Mouse (Mus musculus) heart, embryonic 14.5 days (tissue): ENCODE data around the gene Gm21293. TPM values are rescaled to one million over a fixed set of nuclear protein-coding genes. Genes with fewer than 3 reads are reported as not detected.
"Not testable (repeated sequence)": the region's sequence is repeated elsewhere in the genome, so short reads cannot be mapped to it uniquely, and the experiment has no call there.

Experiments used
- ATAC-seq: fragments of 200-750 bp; cut with Nextera tagmentation; 2 replicates; pipeline ENCODE4 v1.8.0; 2017; ENCODE audit warnings: low read depth, moderate TSS enrichment; ENCODE audit not compliant: insufficient number of reproducible peaks, insufficient read depth, low FRiP score
- H3K27ac ChIP-seq, 2 experiments: fragments of 200-500 bp in 1 of 2; fragments of 300-500 bp in 1 of 2; sonication (generic) in 1 of 2; replicated peaks in 1 of 2; 2 replicates each; pipeline ENCODE4 v1.5.1; 2012 to 2014; ENCODE audit warnings: low read depth in 2 of 2, low read length in 2 of 2, control low read depth in 1 of 2, mild to moderate bottlenecking in 1 of 2, mixed read lengths in 1 of 2; ENCODE audit not compliant: control insufficient read depth in 1 of 2, insufficient read depth in 1 of 2
- H3K27me3 ChIP-seq: fragments of 300-500 bp; sonication (generic); 2 replicates; pipeline ENCODE4 v1.6.1; 2014; ENCODE audit warnings: mild to moderate bottlenecking, low read length, control low read depth; ENCODE audit not compliant: control insufficient read depth, insufficient read depth
- H3K36me3 ChIP-seq: fragments of 300-500 bp; sonication (generic); 2 replicates; pipeline ENCODE4 v1.6.1; 2014; ENCODE audit warnings: mild to moderate bottlenecking, control low read depth, low read length, mixed read lengths; ENCODE audit not compliant: control insufficient read depth, insufficient read depth
- H3K4me1 ChIP-seq, 2 experiments: fragments of 200-500 bp in 1 of 2; fragments of 300-500 bp in 1 of 2; sonication (generic) in 1 of 2; 2 replicates each; pipeline ENCODE4 v1.6.1; 2012 to 2014; ENCODE audit warnings: low read length in 2 of 2, control low read depth in 1 of 2, mixed read lengths in 1 of 2; ENCODE audit not compliant: control insufficient read depth in 2 of 2, insufficient read depth in 2 of 2
- H3K4me2 ChIP-seq: fragments of 300-500 bp; sonication (generic); 2 replicates; pipeline ENCODE4 v1.6.1; 2014; ENCODE audit warnings: mild to moderate bottlenecking, low read length
- H3K4me3 ChIP-seq, 2 experiments: fragments of 200-500 bp in 1 of 2; fragments of 300-500 bp in 1 of 2; sonication (generic) in 1 of 2; 2 replicates each; pipeline ENCODE4 v1.5.1; 2012 to 2014; ENCODE audit warnings: low read length in 2 of 2, mild to moderate bottlenecking in 2 of 2, control low read depth in 1 of 2, low read depth in 1 of 2, moderate library complexity in 1 of 2; ENCODE audit not compliant: control insufficient read depth in 1 of 2, insufficient read depth in 1 of 2
- H3K9ac ChIP-seq: fragments of 300-500 bp; sonication (generic); 2 replicates; pipeline ENCODE4 v1.6.1; 2014; ENCODE audit warnings: mild to moderate bottlenecking, low read length
- H3K9me3 ChIP-seq: fragments of 300-500 bp; sonication (generic); 2 replicates; pipeline ENCODE4 v1.6.1; 2016; ENCODE audit warnings: low read length, control low read depth; ENCODE audit not compliant: control insufficient read depth
- WGBS: fragments of 180-500 bp; shearing (Covaris S2); extraction: QIAGEN DNeasy Blood & Tissue Kit; methylation state at CpG from one replicate; pipeline ENCODE4 v1.1.7; 2014; 5-methylcytosine and 5-hydroxymethylcytosine counted together
- polyA plus RNA-seq: library from polyadenylated mRNA; unstranded; fragments of >200 nt; fragmentation: Nextera tagmentation; extraction: Ambion mirVana; gene quantifications from 2 replicates; pipeline ENCODE4 v1.2.1, GENCODE M21; 2014

Gm21293 gene
- polyA plus RNA-seq, 1 experiment from 2014 or later = not detected

DNA sequence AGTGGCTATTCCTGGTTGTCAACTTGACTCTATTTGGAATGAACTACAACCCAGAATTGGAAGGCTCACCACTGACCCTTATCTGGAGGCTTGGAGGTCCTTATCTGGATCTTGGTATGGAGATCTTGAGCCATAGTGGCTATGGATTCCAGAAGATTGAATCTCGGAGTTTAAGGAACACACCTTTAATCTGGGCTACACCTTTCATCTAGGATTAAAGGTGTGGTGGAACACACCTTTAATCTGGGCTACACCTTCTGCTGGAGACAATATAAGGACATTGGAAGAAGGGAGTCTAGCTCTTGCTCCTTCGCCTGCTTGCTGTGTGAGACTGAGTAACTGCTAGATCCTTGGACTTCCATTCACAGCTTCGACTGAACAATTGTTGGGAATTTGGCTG lies 51.0 kb downstream of the Gm21293 start, which contains the start of gene Gm4340:
Gm4340 (plus strand) TSS at position 301 of the 400 bp plus-strand sequence.
- not testable (repeated sequence) for H3K27me3 ChIP-seq, H3K9ac ChIP-seq, H3K4me1 ChIP-seq, H3K4me2 ChIP-seq, H3K36me3 ChIP-seq, ATAC-seq, H3K27ac ChIP-seq, H3K9me3 ChIP-seq, H3K4me3 ChIP-seq
- no CpG with 5 or more reads among the region's 3 CpGs for WGBS

Other genes with a start within 250 kb of the Gm21293 start
- not detected in 2 replicates for gene Gm6763, start 8.5 kb downstream of the Gm21293 start, polyA plus RNA-seq
- gene Gm8764, start 17.0 kb downstream of the Gm21293 start, polyA plus RNA-seq = not detected in 2 replicates
- gene Gm21304, start 25.5 kb downstream of the Gm21293 start, polyA plus RNA-seq = not detected in 2 replicates
- not detected in 2 replicates for gene Gm21312, start 34.0 kb downstream of the Gm21293 start, polyA plus RNA-seq
- not detected in 2 replicates for gene Gm20765, start 42.5 kb downstream of the Gm21293 start, polyA plus RNA-seq
- gene Gm4340, start 51.1 kb downstream of the Gm21293 start, polyA plus RNA-seq = not detected in 2 replicates